Mouse (Mus musculus) fat pad, adult 2 months (tissue): ENCODE data around the gene Hlcs.

ENCODE experiments used
- DNase-seq: peaks from one replicate; pipeline ENCODE4 v3.0.0-alpha.2; 2011; ENCODE audit warnings: low read depth, low spot score; ENCODE audit errors: extremely low read depth

The Hlcs gene

DNA sequence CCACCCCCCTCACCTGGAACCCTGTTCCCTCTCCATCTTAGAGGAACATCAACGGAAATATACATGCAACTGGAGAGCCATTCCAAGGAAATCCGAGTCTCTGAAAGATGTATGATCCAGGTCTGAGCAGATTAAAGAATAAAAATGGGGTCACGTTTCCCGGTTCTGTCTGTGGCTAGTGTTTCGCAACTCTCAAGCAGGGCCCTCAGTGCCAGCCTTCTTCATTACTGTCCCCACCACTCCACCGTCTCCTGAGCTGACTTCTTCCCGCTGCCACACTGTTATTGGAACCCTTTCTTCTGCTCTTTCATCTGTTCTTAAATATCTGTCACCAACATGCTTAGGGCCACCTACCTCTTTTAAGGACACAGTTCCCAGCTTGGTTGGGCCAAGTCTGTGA lies 200.2 kb downstream of the Hlcs start:
- no peak for DNase-seq

DNA sequence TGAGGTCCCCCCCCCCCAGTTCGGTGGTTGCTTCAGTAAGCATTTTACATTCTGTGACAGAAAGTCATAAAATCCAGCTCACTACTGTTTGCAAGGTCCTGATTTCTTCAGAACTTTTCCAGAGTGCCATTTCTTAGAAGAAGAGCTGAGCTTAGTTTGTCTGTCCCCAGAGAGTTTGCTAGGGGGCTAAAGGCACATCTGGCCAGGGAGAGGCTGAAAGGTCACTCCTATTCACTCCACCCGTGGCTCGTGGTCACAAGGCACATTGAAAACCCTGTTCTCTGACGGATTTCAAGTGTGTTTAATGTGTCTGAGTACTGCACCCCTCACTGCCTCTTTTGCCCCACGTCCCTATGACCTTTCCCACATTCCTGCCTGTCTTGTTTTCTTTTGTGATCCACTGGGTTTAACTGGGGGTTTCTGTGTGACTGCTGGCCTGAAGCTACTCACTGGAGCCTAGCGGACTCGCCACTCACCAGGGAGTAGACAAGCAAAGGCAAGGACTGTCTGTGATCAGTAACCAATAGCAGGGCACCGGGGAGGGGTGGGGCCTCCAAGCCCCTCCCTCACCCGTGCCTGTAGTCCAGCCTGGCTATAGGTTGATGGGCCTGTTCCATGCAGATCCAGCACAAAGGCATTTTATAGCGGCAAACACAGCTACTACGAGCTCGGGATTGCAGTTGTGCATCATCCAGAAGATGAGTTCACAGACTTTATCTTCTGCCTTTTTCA lies 215.5 kb downstream of the Hlcs start:
- no peak for DNase-seq

DNA sequence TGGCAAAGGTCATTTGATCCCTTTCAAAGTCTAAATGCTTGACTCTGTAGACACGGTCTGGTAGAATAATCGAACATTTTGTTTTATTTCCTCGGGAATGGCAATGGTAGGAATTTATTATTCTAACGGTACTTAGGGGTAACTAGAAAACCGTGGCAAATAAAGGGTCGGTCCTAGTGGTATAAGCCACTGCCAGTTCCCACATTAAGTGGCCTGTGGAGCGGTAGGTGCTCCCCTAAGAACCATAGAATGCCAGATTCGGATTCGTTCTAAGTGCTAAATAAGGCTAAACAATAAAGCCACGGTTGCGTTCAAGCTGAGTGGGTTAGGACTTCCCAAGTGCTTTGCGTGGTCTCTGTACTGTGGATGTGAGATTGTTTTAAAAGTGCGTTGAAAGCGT lies 216.9 kb downstream of the Hlcs start:
- no peak for DNase-seq

DNA sequence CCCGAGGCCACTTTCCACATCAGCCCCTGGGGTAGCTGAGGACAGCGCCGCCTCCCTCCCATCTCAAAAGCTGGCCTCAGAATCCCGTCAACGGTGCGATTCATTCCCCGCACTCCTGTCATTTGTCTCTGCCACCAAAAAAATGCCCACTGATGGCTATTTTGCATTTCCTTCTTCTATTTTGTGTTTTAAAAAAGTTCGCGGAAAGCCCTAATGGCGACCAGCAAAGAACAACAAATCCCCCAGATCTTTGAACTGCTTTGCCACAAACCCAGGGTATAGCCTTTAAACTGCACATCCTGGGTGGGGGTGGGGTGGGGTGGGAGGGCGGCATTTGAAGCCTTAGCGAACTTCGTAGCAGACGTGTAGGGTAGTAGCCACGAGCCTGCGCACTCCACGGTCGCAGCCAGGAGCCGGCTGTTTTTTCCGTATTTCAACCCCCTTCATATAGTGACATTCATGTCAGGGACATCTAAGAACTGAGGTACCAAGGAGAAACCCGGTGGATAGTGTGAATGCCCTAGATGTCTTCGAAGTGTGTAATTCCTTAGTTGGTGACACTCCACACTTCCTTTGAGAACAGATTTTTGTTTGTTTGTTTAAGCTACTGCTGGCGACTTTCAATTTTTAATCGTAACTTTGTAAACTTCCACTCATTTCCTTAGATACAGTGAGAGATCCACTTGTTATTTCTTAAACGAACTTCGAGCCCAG lies 218.1 kb downstream of the Hlcs start:
- DNase-seq: no peak

DNA sequence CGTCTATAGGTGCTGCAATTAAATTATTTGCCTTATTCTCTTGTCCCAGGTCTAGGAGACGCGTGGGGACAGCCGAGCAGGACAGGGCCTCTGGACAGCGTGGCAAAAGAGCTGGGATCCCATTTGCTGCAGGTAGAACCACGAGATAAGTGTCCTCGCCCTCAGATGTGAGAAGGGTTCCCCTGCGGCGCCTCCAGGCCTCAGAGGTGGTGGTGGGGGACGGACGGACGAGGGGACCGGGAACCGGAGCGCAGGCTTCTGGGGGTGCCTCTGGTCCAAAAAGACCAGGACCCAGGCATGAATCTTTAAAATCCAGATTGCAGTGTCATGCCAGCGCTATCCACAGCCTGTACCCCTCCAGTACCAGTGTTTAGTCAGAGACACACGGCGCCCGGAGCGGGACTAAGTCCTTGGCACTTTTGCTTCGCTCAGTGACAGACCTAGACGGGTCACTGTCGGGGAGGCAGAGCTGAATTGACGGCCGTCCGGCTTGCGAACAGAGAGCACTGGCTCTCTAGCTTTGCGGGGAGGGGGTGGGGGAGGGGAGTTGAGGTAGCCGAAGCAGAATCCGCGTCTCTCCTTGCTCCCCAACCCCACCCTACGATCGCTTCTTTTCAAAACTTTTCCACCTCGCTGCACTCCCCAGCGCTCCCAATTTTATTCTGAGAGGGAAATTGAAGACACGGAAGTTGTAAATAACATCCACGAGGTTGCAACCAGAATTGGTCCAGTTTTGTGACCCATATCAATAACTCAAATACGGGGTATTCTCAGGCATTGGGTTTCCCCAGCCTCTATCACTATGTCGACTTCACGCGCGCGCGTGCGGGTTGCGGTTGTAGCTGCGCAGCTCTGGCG lies 218.9 kb downstream of the Hlcs start:
- no peak for DNase-seq

DNA sequence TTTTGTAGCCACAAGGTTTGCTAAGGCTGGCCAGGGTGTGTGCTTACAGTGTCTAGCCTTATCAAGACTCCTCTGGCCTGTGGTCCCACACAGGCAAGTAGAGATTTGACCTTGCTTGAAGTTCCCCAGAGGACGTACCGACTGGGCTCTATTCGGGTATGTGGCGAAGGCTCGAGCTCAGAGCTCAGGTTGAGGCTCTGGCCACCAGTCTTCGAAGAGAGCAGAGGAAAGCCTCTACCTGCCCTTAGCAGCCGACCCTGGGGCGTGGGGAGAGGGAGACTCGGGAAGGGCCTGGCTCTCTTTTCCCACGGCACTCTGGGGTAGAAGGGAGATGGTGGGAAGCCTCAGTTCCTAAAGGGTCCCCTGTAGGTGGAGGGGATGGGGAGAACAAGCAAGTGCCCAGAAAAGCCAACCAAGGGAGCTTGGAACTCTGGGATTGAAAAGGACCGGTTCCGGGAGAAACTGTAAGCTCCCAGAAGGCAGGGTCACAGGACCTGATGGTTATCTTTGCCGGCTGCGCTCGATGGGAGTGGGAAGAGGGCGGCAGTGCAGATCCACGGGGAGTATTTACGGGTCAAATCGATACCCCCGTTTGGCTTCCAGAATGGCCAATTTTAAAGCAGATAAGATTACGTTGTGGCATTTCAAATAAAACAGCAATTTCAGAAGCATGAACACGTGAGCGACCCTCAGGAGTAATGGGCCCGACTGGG lies 220.1 kb downstream of the Hlcs start:
- no peak for DNase-seq

DNA sequence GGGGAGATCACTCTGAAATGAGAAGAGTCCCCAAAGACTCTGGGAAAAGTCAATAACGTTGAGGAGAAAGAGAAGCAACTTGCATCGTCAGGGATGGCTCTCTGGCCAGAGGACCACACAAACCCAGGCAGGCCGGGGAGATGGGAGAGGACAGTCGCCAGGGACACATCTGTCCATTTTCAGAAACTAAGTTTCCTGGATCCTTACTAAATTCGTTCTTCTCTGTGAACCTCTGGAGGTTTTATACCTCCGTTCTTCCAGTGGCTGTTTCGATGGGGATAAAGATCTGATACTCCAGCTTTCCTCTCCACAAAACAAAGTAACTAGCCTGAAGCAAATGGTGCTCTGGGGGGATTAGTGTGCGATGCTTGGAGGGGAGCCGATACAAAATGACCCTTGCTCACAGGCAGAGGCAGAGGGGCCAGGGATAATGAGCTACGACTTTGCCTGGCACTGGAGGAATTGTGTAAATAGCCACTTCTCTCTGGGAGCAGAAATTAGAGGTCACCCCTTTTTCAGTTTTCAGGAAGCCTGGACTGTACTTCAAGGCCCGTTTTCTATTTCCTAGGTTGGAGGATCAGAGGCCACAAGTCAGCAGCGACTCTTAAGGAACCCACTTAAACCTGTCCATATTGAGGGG lies 220.7 kb downstream of the Hlcs start:
- DNase-seq: no peak

DNA sequence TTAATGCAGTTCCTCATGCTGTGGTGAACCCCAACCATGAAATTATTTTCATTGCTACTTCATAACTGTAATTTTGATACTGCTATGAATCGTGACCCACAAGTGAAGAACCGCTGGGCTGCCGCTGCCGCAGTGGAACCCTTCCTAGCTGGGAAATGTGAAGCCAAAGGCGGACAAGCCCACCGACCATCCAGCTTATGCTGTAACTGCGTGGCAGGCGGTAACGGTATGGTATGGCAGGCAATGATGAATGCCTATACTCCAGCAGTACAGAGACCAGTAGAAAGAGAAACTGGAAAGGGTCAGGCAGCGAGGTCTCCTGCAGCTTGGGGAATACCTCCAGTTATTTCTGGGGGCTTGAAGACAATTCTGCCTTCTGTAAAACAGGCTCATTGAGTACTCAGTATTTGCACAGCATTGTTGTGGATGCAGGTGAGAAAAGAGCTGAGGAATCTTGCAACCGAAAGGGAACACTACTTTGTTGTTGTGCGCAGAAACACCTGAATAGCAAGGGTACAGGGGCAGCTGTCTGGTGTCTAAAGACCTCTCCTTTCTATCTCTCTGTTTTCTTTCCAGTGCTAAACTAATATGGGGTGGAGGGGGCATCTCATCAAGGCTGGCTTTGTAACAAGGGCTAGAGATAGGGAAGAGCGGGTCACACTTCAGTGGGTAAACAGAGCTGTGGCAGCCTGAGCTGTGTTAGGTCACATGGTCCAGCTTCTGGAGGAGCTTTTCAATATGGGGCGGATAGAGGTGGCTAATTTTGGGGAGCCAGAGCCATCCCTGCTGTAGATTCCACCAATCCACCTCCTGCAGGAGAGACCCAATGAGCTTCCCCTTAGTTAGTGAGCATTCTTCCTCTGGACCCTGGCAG lies 224.3 kb downstream of the Hlcs start:
- no peak for DNase-seq

DNA sequence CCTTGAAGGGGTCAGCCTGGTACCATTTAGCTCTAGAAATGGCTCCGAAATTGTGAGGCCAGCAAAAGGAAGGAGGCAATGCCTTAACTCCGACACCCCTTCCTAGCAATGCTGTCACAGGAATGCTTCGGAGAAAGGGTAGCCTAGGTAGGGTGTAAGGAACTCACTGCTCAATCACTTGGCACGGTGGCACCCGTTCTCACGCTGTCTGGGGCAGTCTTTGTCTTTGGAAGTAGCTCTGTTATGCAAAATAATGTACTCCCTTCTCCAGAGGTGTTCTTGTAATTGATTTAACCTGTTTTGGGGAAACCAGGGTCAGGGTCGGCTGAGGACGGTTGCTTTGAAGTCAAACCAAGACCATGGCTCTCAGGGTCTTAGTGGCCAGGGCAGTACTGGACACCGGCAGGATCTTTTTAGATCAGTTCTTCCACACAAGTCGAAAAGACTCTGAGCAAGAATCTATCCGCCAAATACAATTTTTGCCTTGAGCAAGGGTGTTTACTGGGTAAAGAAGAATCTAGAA lies 225.1 kb downstream of the Hlcs start:
- no peak for DNase-seq

DNA sequence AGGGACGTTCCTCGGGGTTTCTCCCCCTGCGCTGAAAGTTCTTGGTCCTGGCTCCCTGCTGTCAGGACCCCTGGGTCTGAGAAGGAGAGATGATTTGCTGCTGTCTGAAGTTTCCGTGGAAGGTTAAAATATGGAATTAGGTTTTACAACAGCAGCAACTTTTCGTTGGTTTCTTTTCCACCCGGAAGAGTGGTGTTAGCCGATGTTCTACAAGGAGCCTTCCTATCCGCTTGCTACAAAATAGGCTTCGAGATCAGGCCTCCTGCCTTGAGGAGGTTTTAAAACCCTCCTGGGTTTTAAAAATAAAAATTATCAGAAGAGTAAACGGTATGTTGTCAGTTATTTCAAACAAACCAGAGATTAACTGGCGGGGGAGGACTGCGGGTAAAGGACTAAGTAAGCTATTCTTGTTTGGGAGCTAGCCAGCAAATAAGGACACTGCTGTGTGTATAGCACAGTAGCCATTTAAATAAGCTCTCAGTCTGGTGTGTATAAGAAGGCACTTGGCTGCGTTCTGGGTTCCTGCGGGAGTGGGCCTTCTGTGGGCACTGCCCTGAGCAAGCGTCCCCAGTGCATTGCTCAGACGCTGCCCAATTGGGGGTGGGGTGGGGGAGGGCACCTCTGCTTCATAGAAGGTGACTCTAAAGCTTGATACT lies 225.7 kb downstream of the Hlcs start:
- DNase-seq: no peak

DNA sequence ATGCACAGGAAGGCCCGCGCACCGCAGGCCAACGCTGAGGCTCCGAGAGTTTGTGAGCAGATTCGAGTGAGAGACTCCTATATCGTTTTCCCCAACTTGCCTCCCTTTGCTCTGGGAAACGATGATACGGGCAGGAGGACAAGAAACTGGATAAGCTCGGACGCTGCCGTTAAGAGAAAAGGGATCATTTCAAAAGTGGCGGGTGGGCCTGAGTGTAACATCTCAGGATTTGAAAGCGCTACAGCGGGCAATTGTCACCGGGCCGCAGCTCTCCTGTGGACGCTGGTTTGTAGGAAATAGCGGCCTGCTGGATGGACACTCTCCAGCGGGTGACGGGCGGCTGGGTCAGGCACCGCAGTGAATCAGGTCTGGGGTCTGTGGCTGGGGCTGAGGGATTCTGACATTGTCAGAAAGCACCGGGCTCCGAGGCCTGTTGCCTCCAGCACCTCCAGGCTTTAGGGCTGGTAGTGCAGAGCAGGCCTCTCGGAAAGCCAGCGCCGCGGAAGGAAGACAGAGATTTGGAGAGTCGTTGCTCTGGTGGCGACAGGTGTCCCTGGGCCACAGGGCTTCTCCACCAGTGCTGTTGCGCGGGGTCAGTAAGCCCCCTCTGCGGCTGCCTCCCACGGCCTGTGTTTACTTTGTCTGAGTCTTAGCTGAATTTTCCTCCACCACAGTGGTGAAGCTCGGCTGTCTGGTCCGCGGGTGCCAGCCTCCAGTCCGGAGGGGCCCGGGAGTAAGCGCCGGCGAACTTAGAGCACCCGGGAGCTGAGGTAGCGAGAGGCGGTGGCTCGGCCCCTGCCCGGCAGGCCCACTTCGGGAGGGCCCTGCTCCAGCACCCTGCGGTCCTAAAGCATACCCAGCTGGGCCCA lies 226.4 kb downstream of the Hlcs start:
- no peak for DNase-seq

DNA sequence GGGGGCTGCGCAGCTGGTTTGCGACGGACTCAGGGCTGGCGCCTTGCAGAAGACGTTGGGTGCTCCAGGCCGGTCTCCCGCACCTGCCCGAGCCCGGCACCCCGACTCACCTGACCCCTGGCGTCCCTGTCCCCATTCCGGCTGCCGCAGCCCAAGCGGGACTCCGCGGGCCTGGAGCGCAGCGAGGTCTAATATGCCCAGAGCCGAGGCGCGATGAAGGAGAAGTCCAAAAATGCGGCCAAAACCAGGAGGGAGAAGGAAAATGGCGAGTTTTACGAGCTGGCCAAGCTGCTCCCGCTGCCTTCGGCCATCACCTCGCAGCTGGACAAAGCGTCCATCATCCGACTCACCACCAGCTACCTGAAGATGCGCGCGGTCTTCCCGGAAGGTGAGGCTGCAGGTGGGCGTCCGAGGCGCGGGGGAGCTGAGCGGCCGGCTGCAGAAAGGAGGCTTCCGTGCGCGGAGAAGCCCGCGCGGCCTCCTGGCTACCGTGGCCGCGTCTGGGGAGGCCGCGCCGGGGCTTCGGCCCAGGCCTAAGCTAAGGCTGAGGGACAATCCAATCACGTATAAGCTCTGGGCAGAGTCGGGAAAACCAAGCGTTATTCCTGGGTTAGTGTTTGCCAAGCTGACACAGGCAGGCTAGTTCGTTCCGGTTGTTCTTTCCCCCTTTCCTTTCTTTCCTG lies 227.6 kb downstream of the Hlcs start:
- DNase-seq: no peak

DNA sequence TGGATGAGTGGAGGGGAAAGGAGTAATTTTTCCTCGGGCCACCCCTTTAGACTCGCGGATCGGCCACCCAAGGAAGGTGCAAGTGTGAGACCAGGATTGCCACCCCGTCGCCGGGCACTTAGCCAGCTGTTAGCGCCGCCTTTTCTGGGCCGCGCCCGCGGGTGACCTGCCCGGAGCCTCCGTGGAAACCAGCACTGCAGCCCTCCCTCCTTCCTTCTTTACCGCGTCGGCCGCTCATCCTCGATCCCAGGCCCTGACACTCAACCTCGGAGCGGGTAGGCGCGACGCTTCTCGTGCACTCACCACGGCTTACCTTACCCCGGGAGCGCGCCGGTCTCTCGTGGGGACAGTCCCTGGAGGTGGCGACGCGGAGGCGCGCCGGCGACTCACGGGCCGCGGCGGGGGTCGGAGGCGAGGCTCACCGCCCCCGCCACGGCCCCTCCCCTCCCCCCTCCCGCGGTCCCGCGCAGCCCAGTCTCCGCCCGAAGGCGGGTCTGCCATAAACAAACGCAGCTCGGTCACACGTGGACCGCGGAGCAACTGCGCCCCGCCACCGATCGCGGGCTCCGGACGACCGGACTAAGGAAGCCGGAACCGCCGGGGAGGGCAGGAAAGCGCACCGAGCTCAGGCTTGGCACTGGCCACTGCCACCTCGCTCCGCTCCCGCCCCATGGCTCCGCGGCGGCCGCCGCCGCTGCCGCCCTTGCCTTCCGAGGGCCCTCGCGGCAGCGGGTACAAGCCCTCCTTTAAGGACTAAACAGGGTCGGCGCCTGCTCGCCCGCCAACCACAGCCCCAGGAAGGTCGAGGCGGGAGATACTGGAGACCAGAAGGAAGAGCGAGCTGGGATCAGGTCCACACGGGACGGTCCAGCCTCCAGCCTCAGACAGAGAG lies 228.4 kb downstream of the Hlcs start, which contains the start of gene Sim2:
Gene Sim2 (plus strand): TSS at position 221 of the 892 bp plus-strand sequence.
- no peak for DNase-seq

DNA sequence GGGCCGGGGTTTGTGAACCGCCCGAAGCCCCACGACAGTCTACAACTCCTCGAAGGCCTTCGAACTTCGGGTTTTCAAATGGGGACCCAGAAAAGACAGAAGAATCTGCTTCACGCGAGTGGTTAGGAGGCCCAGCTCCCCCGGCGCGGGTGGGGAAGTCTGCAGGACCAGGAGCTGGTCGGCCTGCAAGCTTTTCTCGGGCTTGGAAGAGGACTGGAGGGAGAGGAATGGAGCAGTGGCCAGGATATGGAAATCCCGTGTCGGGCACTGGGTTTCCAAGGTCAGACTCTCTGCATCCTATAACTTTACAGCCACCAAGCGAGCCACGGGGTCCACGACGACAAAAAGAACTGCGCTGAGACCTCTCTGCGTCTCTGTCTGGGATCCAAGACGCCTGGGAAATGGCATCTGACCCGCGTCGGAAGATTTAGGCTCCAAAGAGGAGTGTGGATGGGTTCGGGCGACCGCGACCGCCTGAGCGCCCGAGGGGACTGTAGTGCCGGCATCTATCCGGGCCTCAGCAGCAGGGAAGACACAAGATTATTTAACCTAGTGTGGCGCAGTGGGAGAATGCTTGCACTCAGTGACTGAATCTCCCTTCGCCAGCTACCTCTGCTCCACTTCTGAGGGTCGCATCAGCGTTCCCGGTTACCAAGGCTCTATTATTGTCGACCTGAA lies 229.4 kb downstream of the Hlcs start:
- DNase-seq: no peak

DNA sequence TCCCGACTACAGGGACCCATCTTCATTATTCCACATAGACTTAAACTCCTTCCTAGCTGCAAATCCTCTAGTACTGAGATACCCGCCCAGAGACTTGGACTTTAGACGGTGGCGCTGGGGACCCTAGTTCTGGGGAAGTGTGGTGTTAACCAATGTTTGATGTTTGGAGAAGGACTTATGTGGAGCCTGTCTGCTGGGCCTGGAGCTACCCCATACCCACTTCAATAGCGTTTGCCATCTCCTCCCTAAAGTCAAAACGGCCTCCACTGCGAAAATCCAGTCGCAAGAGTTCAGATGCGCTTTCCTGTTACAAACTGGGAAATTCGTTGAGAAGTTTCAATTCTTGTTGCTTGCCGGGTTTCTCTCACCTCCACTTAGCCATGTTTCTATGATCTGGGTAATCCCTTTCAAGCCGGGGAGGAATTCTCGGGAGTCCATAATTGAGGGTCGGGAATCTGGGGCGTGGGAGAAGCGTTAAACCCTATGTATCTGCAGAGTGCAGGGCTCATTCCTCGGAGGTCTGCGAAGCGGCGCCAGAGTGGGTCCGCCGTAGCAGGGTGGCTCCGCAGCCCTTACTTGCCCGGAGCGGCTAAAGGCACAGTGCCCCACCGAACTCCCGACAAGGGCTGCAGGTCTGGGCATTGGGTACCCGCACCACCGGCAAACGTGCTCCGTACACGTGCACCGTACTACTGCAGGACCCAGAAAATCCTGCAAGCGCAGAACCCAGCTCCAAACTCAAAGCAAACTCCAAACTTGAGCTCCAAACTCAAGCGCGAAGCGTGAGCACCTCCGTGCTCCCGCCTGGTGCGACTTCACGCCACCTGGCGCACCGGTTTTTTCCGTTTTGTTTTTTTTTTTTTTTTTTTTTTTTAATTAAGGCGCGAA lies 230.2 kb downstream of the Hlcs start:
- DNase-seq: no peak
